Comparison of ENCODE assay signal across 10 mouse cellular contexts in genomic region chr6:86570830-86571229, GRCm38 (mm10). TPM values are rescaled to one million over a fixed set of nuclear protein-coding genes. Genes with fewer than 3 reads are reported as not detected.
DNase-seq lines count a peak whose midpoint lies in the region; ATAC-seq and TF ChIP-seq lines count a peak whose summit lies in the region.
"Had no signal": no experiment of that assay in that cellular context is flagged by ENCODE, and none has a peak within 500 bp of the region (broad histone marks: within the 10 kb centered on the region; RNA-seq: fewer than 3 reads in every experiment).

No protein-coding gene starts in this region.

- no peak for TF ChIP-seq EP300 in ES-Bruce4 (IDR thresholded peaks at IDR 0.05; ENCODE audit: insufficient read depth, low read depth, low read length)

- H3K27ac ChIP-seq in ES-Bruce4 (ENCODE audit: insufficient read depth, low read length), result no peak overlapping the region
- no peak overlapping the region for H3K27ac ChIP-seq in heart, embryonic 16.5 days (ENCODE audit: low read length)
- H3K27ac ChIP-seq in midbrain, embryonic 14.5 days (replicated peaks; ENCODE audit: low read depth, low read length), result no peak overlapping the region
- H3K27ac ChIP-seq in midbrain, embryonic 11.5 days (ENCODE audit: low read depth, low read length), result no peak overlapping the region
- no peak overlapping the region for H3K27ac ChIP-seq in forebrain, embryonic 15.5 days (replicated peaks)
- H3K27ac ChIP-seq: neural tube, embryonic 12.5 days had no signal

- TF ChIP-seq POLR2A in ES-Bruce4 (IDR thresholded peaks at IDR 0.05; ENCODE audit: insufficient read depth, low read length), result no peak

- H3K4me1 ChIP-seq in ES-Bruce4 (ENCODE audit: control insufficient read depth, insufficient read depth, low read length), result peaks cover 2% of the 10 kb centered on the region
- peaks cover 30% of the 10 kb centered on the region for H3K4me1 ChIP-seq in heart, embryonic 16.5 days (ENCODE audit: control insufficient read depth, insufficient read depth, low read length)
- no peaks in the 10 kb centered on the region for H3K4me1 ChIP-seq in midbrain, embryonic 14.5 days (ENCODE audit: control insufficient read depth, insufficient read depth, low read length)
- H3K4me1 ChIP-seq in midbrain, embryonic 11.5 days (ENCODE audit: control insufficient read depth, insufficient read depth, low read length), result no peaks in the 10 kb centered on the region
- peaks cover 11% of the 10 kb centered on the region for H3K4me1 ChIP-seq in forebrain, embryonic 15.5 days
- H3K4me1 ChIP-seq: neural tube, embryonic 12.5 days had no signal

- no peak overlapping the region for H3K4me2 ChIP-seq in heart, embryonic 16.5 days (ENCODE audit: low read depth, low read length)
- no peak overlapping the region for H3K4me2 ChIP-seq in midbrain, embryonic 14.5 days (ENCODE audit: low read length)
- H3K4me2 ChIP-seq in midbrain, embryonic 11.5 days, result no peak overlapping the region
- no peak overlapping the region for H3K4me2 ChIP-seq in forebrain, embryonic 15.5 days (replicated peaks)
- H3K4me2 ChIP-seq: neural tube, embryonic 12.5 days had no signal

- H3K9me3 ChIP-seq in ES-Bruce4 (replicated peaks; ENCODE audit: control insufficient read depth, insufficient read depth, low read length, poor library complexity, severe bottlenecking), result no peaks in the 10 kb centered on the region
- H3K9me3 ChIP-seq in heart, embryonic 16.5 days (replicated peaks; ENCODE audit: control insufficient read depth, low read length), result no peaks in the 10 kb centered on the region
- no peaks in the 10 kb centered on the region for H3K9me3 ChIP-seq in midbrain, embryonic 14.5 days (ENCODE audit: control insufficient read depth, low read length)
- no peaks in the 10 kb centered on the region for H3K9me3 ChIP-seq in midbrain, embryonic 11.5 days (ENCODE audit: control insufficient read depth, low read length)
- H3K9me3 ChIP-seq in forebrain, embryonic 15.5 days, result no peaks in the 10 kb centered on the region
- H3K9me3 ChIP-seq: neural tube, embryonic 12.5 days had no signal

- TF ChIP-seq CTCF in ES-Bruce4 (IDR thresholded peaks at IDR 0.05; ENCODE audit: low read depth, low read length), result no peak

- no peaks in the 10 kb centered on the region for H3K36me3 ChIP-seq in ES-Bruce4 (ENCODE audit: control insufficient read depth, insufficient read depth, low read length, poor library complexity, severe bottlenecking)
- no peaks in the 10 kb centered on the region for H3K36me3 ChIP-seq in heart, embryonic 16.5 days (ENCODE audit: control insufficient read depth, insufficient read depth)
- H3K36me3 ChIP-seq in midbrain, embryonic 14.5 days (ENCODE audit: control insufficient read depth, insufficient read depth, low read length), result peaks cover 13% of the 10 kb centered on the region
- H3K36me3 ChIP-seq in midbrain, embryonic 11.5 days (ENCODE audit: control insufficient read depth, insufficient read depth, low read length), result no peaks in the 10 kb centered on the region
- peaks cover 2% of the 10 kb centered on the region; the same call in 1 of the 2 replicates for H3K36me3 ChIP-seq in forebrain, embryonic 15.5 days

- peak overlapping the region; percentile 24; the same call in 1 of the 2 replicates for H3K9ac ChIP-seq in ES-Bruce4 (ENCODE audit: low read depth, poor library complexity, severe bottlenecking)
- no peak overlapping the region for H3K9ac ChIP-seq in heart, embryonic 16.5 days (ENCODE audit: low read length)
- no peak overlapping the region for H3K9ac ChIP-seq in midbrain, embryonic 14.5 days (replicated peaks; ENCODE audit: low read length)
- no peak overlapping the region for H3K9ac ChIP-seq in midbrain, embryonic 11.5 days (ENCODE audit: low read length)
- H3K9ac ChIP-seq in forebrain, embryonic 15.5 days (replicated peaks), result no peak overlapping the region
- H3K9ac ChIP-seq: neural tube, embryonic 12.5 days had no signal

- ATAC-seq in heart, embryonic 16.5 days (replicated peaks; ENCODE audit: extremely low read depth, insufficient read depth, low FRiP score), result peak; percentile 39; the same call in 1 of the 2 replicates
- no peak for ATAC-seq in midbrain, embryonic 14.5 days (ENCODE audit: low FRiP score, low TSS enrichment)
- ATAC-seq in midbrain, embryonic 11.5 days (ENCODE audit: low FRiP score), result no peak
- no peak for ATAC-seq in forebrain, embryonic 15.5 days (replicated peaks)

- peak; percentile 19 for DNase-seq in cerebellum, adult 9-11 months
- no peak for DNase-seq in cerebellum, adult 11 months
- peak; percentile 74 to 79 for DNase-seq in lung, postnatal 4 days
- no peak for DNase-seq in midbrain, embryonic 14.5 days
- DNase-seq in midbrain, embryonic 11.5 days (ENCODE audit: low spot score, missing footprints), result no peak
- DNase-seq: cerebellum, adult 2 months had no signal

- H3K27me3 ChIP-seq in ES-Bruce4 (ENCODE audit: control insufficient read depth, insufficient read depth, low read length, poor library complexity, severe bottlenecking), result no peaks in the 10 kb centered on the region
- H3K27me3 ChIP-seq in heart, embryonic 16.5 days (ENCODE audit: control insufficient read depth, insufficient read depth, low read length), result no peaks in the 10 kb centered on the region
- no peaks in the 10 kb centered on the region for H3K27me3 ChIP-seq in midbrain, embryonic 14.5 days (ENCODE audit: control insufficient read depth, insufficient read depth, low read length)
- no peaks in the 10 kb centered on the region for H3K27me3 ChIP-seq in midbrain, embryonic 11.5 days (ENCODE audit: control insufficient read depth, insufficient read depth, low read length)
- H3K27me3 ChIP-seq in forebrain, embryonic 15.5 days, result no peaks in the 10 kb centered on the region
- H3K27me3 ChIP-seq: neural tube, embryonic 12.5 days had no signal

- 46% methylated on average over 9 of the region's 9 CpGs for WGBS in heart, embryonic 16.5 days
- 62% methylated on average over 9 of the region's 9 CpGs for WGBS in midbrain, embryonic 14.5 days
- 60% methylated on average over 9 of the region's 9 CpGs for WGBS in midbrain, embryonic 11.5 days
- 64% methylated on average over 9 of the region's 9 CpGs for WGBS in forebrain, embryonic 15.5 days

- peak overlapping the region; percentile 12; the same call in 1 of the 2 replicates for H3K4me3 ChIP-seq in ES-Bruce4 (ENCODE audit: low read depth, low read length)
- H3K4me3 ChIP-seq in heart, embryonic 16.5 days (ENCODE audit: low read length), result no peak overlapping the region
- H3K4me3 ChIP-seq in midbrain, embryonic 14.5 days (replicated peaks; ENCODE audit: low read depth, low read length), result no peak overlapping the region
- no peak overlapping the region for H3K4me3 ChIP-seq in midbrain, embryonic 11.5 days (ENCODE audit: low read depth, low read length)
- H3K4me3 ChIP-seq in forebrain, embryonic 15.5 days, result no peak overlapping the region
- H3K4me3 ChIP-seq: neural tube, embryonic 12.5 days had no signal

RNA-seq across cellular contexts. Expression of gene Pcbp1, which starts 44.7 kb away (rescaled TPM):
- polyA plus RNA-seq in ES-Bruce4 (2011; ENCODE audit: insufficient read depth, insufficient read length, low read depth, missing spikeins), result 328 and 331 TPM in 2 replicates
- 149 and 264 TPM in 2 replicates for polyA plus RNA-seq in heart, embryonic 16.5 days (2015; fragmentation: Nextera tagmentation; extraction: Ambion mirVana)
- polyA plus RNA-seq in midbrain, embryonic 14.5 days (2014; fragmentation: Nextera tagmentation; extraction: Ambion mirVana), result 289 and 325 TPM in 2 replicates
- polyA plus RNA-seq in midbrain, embryonic 11.5 days (2014; fragmentation: Nextera tagmentation; extraction: Ambion mirVana), result 418 and 497 TPM in 2 replicates
- 409 and 412 TPM in 2 replicates for polyA plus RNA-seq in forebrain, embryonic 15.5 days (2015; fragmentation: Nextera tagmentation; extraction: Ambion mirVana)

RNA-seq across cellular contexts. Expression of gene Asprv1, which starts 57.1 kb away (rescaled TPM):
- 0.43 and 0.64 TPM in 2 replicates for polyA plus RNA-seq in ES-Bruce4 (2011; ENCODE audit: insufficient read depth, insufficient read length, low read depth, missing spikeins)
- 0.64 and 0.86 TPM in 2 replicates for polyA plus RNA-seq in heart, embryonic 16.5 days (2015; fragmentation: Nextera tagmentation; extraction: Ambion mirVana)
- 0.76 and 0.92 TPM in 2 replicates for polyA plus RNA-seq in midbrain, embryonic 14.5 days (2014; fragmentation: Nextera tagmentation; extraction: Ambion mirVana)
- polyA plus RNA-seq in midbrain, embryonic 11.5 days (2014; fragmentation: Nextera tagmentation; extraction: Ambion mirVana), result 0.37 and 0.68 TPM in 2 replicates
- polyA plus RNA-seq in forebrain, embryonic 15.5 days (2015; fragmentation: Nextera tagmentation; extraction: Ambion mirVana), result 0.59 and 0.61 TPM in 2 replicates

Comparison
In these comparisons a context has a peak if more than half of its experiments do, and no peak if none do; other contexts are left out.
1. DNase-seq: peak in cerebellum, adult 9-11 months (single experiment) and lung, postnatal 4 days (2 of 2); none in cerebellum, adult 11 months (single experiment), midbrain, embryonic 14.5 days (single experiment) and midbrain, embryonic 11.5 days (single experiment).